Mouse (Mus musculus) hindbrain, embryonic 14.5 days (tissue): ENCODE results near the gene Acbd6. TPM values are rescaled to one million over a fixed set of nuclear protein-coding genes. Genes with fewer than 3 reads are reported as not detected.

ENCODE experiments used
- ATAC-seq: fragments of 200-750 bp; cut with Nextera tagmentation; 2 replicates; pipeline ENCODE4 v1.8.0; 2017; ENCODE audit warnings: moderate number of reproducible peaks, mild to moderate bottlenecking, moderate TSS enrichment, moderate library complexity; ENCODE audit not compliant: low FRiP score
- DNase-seq: peaks from one replicate; pipeline ENCODE4 v3.0.0-alpha.2; 2015; ENCODE audit warnings: low spot score
- H3K27ac ChIP-seq: fragments of 300-500 bp; sonication (generic); 2 replicates; pipeline ENCODE4 v1.5.1; 2014; ENCODE audit warnings: mild to moderate bottlenecking, moderate library complexity
- H3K27me3 ChIP-seq: fragments of 300-500 bp; sonication (generic); 2 replicates; pipeline ENCODE4 v1.6.1; 2014; ENCODE audit warnings: mild to moderate bottlenecking, low read length, mixed read lengths; ENCODE audit not compliant: control insufficient read depth, insufficient read depth
- H3K36me3 ChIP-seq: fragments of 300-500 bp; sonication (generic); replicated peaks from 2 replicates; pipeline ENCODE4 v1.6.1; 2014; ENCODE audit not compliant: control insufficient read depth, insufficient read depth
- H3K4me1 ChIP-seq: fragments of 300-500 bp; sonication (generic); replicated peaks from 2 replicates; pipeline ENCODE4 v1.6.1; 2014; ENCODE audit warnings: antibody characterized with exemption, low read length, mixed read lengths; ENCODE audit not compliant: control insufficient read depth, insufficient read depth
- H3K4me2 ChIP-seq: fragments of 300-500 bp; sonication (generic); replicated peaks from 2 replicates; pipeline ENCODE4 v1.6.1; 2014; ENCODE audit warnings: mild to moderate bottlenecking, moderate library complexity
- H3K4me3 ChIP-seq: fragments of 300-500 bp; sonication (generic); replicated peaks from 2 replicates; pipeline ENCODE4 v1.5.1; 2014; ENCODE audit warnings: mild to moderate bottlenecking, low read length
- H3K9ac ChIP-seq: fragments of 300-500 bp; sonication (generic); 2 replicates; pipeline ENCODE4 v1.6.1; 2014
- H3K9me3 ChIP-seq: fragments of 300-500 bp; sonication (generic); 2 replicates; pipeline ENCODE4 v1.6.1; 2016; ENCODE audit warnings: low read length; ENCODE audit not compliant: control insufficient read depth
- WGBS: fragments of 180-500 bp; shearing (Covaris S2); extraction: QIAGEN DNeasy Blood & Tissue Kit; methylation state at CpG from one replicate; pipeline ENCODE4 v1.1.7; 2014; 5-methylcytosine and 5-hydroxymethylcytosine counted together
- polyA plus RNA-seq: library from polyadenylated mRNA; unstranded; fragments of >200 nt; fragmentation: Nextera tagmentation; extraction: Ambion mirVana; gene quantifications from 2 replicates; pipeline ENCODE4 v1.2.1, GENCODE M21; 2014

Acbd6 gene
- polyA plus RNA-seq, 1 experiment from 2014 or later: 103 TPM

GRCm38 (mm10) chr1:155656321-155656720 lies 98.4 kb downstream of the Acbd6 start:
- H3K9ac ChIP-seq: no peak overlapping the region
- 79% methylated on average over 5 of the region's 5 CpGs for WGBS
- no peak for ATAC-seq

GRCm38 (mm10) chr1:155663994-155664393 lies 106.1 kb downstream of the Acbd6 start:
- H3K27me3 ChIP-seq: no peaks in the 10 kb centered on the region
- no peak for ATAC-seq
- WGBS: 87% methylated on average over 5 of the region's 5 CpGs
- H3K4me1 ChIP-seq: no peaks in the 10 kb centered on the region
- H3K36me3 ChIP-seq: no peaks in the 10 kb centered on the region
- H3K9ac ChIP-seq: no peak overlapping the region
- no peak overlapping the region for H3K4me2 ChIP-seq
- DNase-seq: no peak
- H3K9me3 ChIP-seq: no peaks in the 10 kb centered on the region
- no peak overlapping the region for H3K4me3 ChIP-seq
- no peak overlapping the region for H3K27ac ChIP-seq

More at GRCm38 (mm10) chr1:155656321-155656720, 98.4 kb downstream of the Acbd6 start:
- H3K27ac ChIP-seq: no peak overlapping the region
- DNase-seq: no peak
- H3K4me3 ChIP-seq: no peak overlapping the region
- H3K4me2 ChIP-seq: no peak overlapping the region
- H3K4me1 ChIP-seq: no peaks in the 10 kb centered on the region; the same call in 1 of the 2 replicates
- no peaks in the 10 kb centered on the region for H3K36me3 ChIP-seq
- no peaks in the 10 kb centered on the region for H3K27me3 ChIP-seq
- H3K9me3 ChIP-seq: no peaks in the 10 kb centered on the region

GRCm38 (mm10) chr1:155675570-155675969 lies 117.7 kb downstream of the Acbd6 start:
- Histone ChIP-seq H3K9me3 (no peaks in the 10 kb centered on the region), H3K27ac (no peak overlapping the region), H3K27me3 (no peaks in the 10 kb centered on the region), H3K4me1 (no peaks in the 10 kb centered on the region), H3K4me3 (no peak overlapping the region), H3K36me3 (no peaks in the 10 kb centered on the region), H3K9ac (no peak overlapping the region), H3K4me2 (no peak overlapping the region)
- WGBS: 93% methylated on average over 6 of the region's 6 CpGs
- DNase-seq (no peak), ATAC-seq (no peak)

GRCm38 (mm10) chr1:155681116-155681799 lies 123.3 kb downstream of the Acbd6 start:
- H3K27me3 ChIP-seq: no peaks in the 10 kb centered on the region
- ATAC-seq (peak; percentile 79; the same call in 1 of the 2 replicates), DNase-seq (peak; percentile 38)
- H3K9me3 ChIP-seq: no peaks in the 10 kb centered on the region
- no peak overlapping the region for H3K9ac ChIP-seq
- no peak overlapping the region for H3K4me2 ChIP-seq
- WGBS: 25% methylated on average over 10 of the region's 10 CpGs
- no peaks in the 10 kb centered on the region; the same call in 1 of the 2 replicates for H3K36me3 ChIP-seq
- H3K4me1 ChIP-seq: peaks cover 12% of the 10 kb centered on the region
- no peak overlapping the region for H3K4me3 ChIP-seq
- peak overlapping the region; percentile 58 for H3K27ac ChIP-seq

GRCm38 (mm10) chr1:155686816-155687215 lies 128.9 kb downstream of the Acbd6 start:
- Histone ChIP-seq H3K27me3 (no peaks in the 10 kb centered on the region), H3K9me3 (no peaks in the 10 kb centered on the region), H3K36me3 (no peaks in the 10 kb centered on the region; the same call in 1 of the 2 replicates), H3K4me2 (no peak overlapping the region), H3K4me1 (no peaks in the 10 kb centered on the region), H3K4me3 (no peak overlapping the region), H3K9ac (no peak overlapping the region), H3K27ac (no peak overlapping the region)
- WGBS: 78% methylated on average over 15 of the region's 15 CpGs
- ATAC-seq (no peak), DNase-seq (no peak)

- DNase-seq (no peak), ATAC-seq (no peak)
- Histone ChIP-seq H3K27me3 (no peaks in the 10 kb centered on the region), H3K36me3 (no peaks in the 10 kb centered on the region; the same call in 1 of the 2 replicates), H3K27ac (no peak overlapping the region), H3K4me2 (no peak overlapping the region), H3K4me1 (0 out of 2 replicates have a peak, but pooled peaks cover 6% of the 10 kb centered on the region), H3K9me3 (no peaks in the 10 kb centered on the region), H3K4me3 (no peak overlapping the region), H3K9ac (no peak overlapping the region)
- 64% methylated on average over 4 of the region's 4 CpGs for WGBS
Observed at GRCm38 (mm10) chr1:155689141-155689540, 131.2 kb downstream of the Acbd6 start.

- no peaks in the 10 kb centered on the region for H3K27me3 ChIP-seq
- H3K4me3 ChIP-seq: no peak overlapping the region
- H3K9ac ChIP-seq: no peak overlapping the region
- no peaks in the 10 kb centered on the region for H3K9me3 ChIP-seq
- H3K4me1 ChIP-seq: 0 out of 2 replicates have a peak, but pooled peaks cover 6% of the 10 kb centered on the region
- 72% methylated on average over 5 of the region's 5 CpGs for WGBS
- ATAC-seq (no peak), DNase-seq (no peak)
- H3K36me3 ChIP-seq: no peaks in the 10 kb centered on the region
- H3K4me2 ChIP-seq: no peak overlapping the region
- no peak overlapping the region for H3K27ac ChIP-seq
Observed at GRCm38 (mm10) chr1:155689558-155689957, 131.6 kb downstream of the Acbd6 start.

- Histone ChIP-seq H3K27me3 (no peaks in the 10 kb centered on the region), H3K4me1 (0 out of 2 replicates have a peak, but pooled peaks cover 6% of the 10 kb centered on the region), H3K36me3 (no peaks in the 10 kb centered on the region), H3K4me3 (no peak overlapping the region), H3K9ac (no peak overlapping the region), H3K9me3 (no peaks in the 10 kb centered on the region), H3K27ac (no peak overlapping the region), H3K4me2 (no peak overlapping the region)
- ATAC-seq: no peak
- no peak for DNase-seq
- 92% methylated on average over 6 of the region's 6 CpGs for WGBS
Observed at GRCm38 (mm10) chr1:155692230-155692629, 134.3 kb downstream of the Acbd6 start.

GRCm38 (mm10) chr1:155693026-155693425 lies 135.1 kb downstream of the Acbd6 start:
- Histone ChIP-seq H3K4me3 (no peak overlapping the region), H3K9me3 (no peaks in the 10 kb centered on the region), H3K4me1 (0 out of 2 replicates have a peak, but pooled peaks cover 6% of the 10 kb centered on the region), H3K27me3 (no peaks in the 10 kb centered on the region), H3K27ac (no peak overlapping the region), H3K36me3 (no peaks in the 10 kb centered on the region), H3K9ac (no peak overlapping the region), H3K4me2 (no peak overlapping the region)
- 69% methylated on average over 11 of the region's 11 CpGs for WGBS
- ATAC-seq (no peak), DNase-seq (no peak)
